Mouse (Mus musculus): ENCODE results near the gene Snx30.

The Snx30 gene

GRCm38 (mm10) chr4:59826381-59826780 lies 20.7 kb downstream of the Snx30 start:
- DNase-seq, result no peak

DNA sequence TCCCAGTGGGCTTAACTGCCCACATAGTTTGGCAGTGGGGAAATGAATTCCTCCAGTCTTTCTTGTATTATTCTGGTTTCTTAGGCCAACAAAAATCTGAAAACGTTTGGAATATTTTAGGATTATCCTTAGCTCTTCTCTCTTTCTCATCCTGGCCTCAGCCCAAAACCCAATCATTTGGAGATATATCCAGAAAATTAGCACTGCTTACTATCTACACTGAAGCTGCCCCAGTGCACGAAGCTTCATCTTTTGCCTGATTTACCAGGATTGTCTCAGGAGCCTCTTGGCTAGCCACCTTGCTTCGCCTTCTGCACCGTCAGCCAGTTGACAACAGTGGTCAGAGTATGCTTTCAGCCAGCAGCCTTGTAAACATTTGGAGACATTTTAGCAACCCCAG lies 23.4 kb downstream of the Snx30 start:
- DNase-seq, result no peak

DNA sequence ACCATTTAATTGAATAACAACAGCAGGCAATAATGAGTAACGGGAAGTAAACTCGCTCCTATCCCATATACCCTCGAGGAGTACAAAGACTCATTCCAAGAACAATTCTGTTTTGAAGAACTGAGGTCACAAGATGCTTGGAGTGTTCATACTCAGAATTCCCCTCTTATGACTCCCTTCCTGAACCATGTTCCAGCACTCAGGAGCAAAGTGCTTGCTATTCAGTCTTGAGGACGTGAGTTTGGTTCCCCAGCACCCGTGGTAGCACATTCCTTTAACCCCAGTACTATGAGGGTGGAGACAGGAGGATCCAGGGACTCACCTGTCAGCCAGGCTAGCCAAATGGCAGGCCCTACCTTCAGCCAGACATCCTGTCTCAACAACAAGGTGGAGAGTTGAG lies 25.4 kb downstream of the Snx30 start:
- no peak for DNase-seq

DNA sequence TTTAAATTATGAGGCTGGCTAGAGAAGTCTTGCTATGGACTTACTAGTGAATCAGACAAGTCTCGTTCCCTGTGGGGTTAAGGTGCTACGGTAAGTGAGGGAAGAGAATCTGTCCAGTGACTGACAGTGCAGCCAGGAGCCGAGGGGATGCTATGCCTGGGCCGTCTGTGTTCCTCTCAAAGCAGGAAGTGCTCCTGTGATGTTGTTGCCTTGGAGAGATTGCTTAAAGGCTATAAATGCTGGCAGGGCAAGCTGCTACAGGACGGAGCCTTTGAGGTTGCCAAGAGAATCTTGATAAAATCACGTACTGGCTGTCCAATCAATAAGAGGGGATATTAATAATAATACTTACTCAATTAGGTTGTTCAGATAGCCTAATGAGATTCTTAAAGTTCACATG lies 27.2 kb downstream of the Snx30 start:
- no peak for DNase-seq

- no peak for DNase-seq
These were observed 32.0 kb downstream of the Snx30 start for GRCm38 (mm10) chr4:59837659-59838058.

GRCm38 (mm10) chr4:59844460-59845244 lies 39.0 kb downstream of the Snx30 start:
- no peak for DNase-seq

- no peak for DNase-seq
These were observed 39.6 kb downstream of the Snx30 start for GRCm38 (mm10) chr4:59845245-59845637.

DNA sequence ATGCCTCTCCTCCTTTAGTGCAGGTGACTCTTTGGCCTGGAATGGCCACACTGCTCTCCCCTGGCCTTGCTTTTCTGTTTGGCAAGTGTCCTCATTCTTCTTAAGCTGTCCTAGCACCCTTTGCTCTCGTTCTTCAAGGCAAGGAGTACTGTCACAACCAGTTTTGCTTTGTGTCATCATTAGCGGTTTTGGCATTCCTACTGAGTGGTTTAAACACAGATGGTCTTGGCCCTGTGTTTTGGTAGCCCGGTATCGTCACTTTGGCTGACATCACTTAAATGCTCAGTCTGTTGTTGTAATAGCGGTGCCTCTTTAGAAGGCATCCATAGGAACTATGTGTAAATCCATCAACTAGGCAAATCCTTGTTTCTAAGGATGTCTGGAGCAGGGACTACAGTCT lies 41.8 kb downstream of the Snx30 start:
- DNase-seq, result no peak

DNA sequence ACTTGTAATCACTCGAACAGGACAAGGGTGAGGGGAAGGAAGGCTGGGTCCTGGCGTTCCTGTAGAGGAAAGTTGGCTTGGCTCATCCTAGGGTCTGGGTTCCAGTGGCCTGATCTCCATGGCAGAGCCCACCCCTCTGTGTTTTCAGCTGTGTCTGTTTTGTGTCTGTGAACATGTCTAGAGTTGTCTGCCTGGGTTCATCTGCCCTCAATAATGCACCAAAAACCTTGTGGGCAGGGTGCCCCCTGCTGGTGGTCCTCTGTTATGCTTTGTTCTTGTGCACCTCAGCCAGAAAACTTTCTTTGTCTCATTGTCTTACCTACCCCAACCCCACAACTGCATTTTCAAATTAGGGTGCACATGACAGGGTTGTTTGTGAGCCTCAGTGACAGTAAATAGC lies 44.5 kb downstream of the Snx30 start:
- peak; percentile 64 for DNase-seq

DNA sequence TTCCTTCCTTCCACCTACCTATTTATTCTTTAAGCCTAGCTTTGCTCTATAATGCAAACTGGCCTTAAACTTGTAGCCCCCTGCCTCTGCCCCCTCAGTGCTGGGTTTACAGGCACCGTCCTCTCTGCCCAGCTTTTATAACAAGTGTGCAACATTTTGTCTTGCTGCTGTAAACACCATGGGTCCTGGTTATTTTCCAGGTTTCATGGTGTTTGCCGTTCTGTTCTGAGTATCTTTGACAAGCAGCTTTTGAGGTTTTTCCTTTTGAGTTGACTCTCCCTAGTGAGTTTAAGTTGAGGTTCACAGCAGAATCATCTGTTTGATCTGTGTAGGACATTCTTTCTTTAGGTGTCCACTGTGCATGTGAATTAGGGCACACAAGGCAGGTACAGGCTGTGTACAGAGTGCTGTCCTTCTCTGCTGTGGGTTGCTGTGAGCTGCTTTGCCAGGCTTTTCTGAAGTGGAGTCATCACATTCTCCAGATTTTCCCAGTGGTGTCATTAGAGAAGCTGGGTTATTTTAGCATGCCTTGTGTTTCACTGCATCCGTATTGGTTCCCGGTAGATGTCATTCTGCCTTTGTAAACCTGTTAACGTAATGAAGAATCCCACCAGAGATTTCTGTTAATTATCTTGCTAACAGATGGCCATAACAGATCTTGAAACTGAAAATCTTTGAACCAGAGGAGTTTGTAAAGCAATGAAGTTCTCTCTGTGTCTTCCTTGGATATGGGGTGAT lies 45.4 kb downstream of the Snx30 start:
- no peak for DNase-seq

- no peak for DNase-seq
These were observed 47.5 kb downstream of the Snx30 start for GRCm38 (mm10) chr4:59853155-59853554.

DNA sequence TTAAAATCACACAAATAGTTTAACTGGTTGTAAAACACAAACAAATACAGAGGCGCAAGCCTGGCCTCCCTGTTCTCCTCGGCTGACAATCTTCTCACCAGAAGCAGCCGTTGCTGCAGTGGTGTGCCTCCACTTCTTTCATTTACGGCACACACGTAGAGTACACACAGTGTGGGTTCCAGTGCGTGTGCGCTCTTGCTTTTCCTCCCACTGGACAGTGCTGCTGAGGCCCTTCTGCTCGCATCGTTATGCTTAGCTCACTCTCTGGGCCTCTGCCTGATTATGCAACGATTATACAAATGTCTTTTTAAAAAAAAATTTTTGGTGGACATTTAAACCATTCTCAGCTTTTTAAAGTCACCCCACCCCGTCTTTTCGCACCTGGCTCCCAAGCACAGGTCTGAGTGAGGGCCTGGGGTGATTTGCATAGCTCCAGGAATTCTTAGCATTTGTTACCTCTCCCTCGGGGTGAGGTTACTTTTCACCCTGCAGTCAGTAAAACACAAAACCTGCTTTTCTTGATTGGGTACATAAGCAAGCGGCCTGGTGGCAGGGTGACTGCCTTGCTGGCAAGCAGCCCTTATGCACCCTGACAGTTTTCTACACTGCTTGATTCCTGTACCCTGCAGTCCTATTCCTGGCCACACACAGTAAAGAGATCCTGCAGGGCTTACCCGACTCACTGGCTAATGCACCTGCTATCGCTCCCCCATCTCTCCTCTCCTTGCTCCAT lies 54.2 kb downstream of the Snx30 start:
- no peak for DNase-seq

DNA sequence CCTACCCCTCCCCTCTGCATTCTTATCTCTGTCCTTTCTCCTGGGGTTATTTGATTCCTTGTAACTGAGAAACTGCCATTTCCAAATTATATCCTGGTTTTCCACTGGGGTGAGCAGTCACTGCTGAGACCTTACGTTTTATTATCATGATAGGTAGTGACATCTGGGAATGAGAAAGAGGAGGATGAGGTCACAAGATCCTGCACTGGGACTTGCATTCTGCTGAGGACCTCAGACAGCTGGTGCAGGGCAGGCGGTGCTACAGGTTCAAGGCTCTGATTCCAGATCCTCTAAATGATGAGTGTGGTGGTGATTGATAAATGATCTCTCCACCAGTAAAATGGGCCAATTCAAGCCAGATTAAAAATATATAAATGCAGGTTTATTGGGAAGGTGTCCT lies 54.8 kb downstream of the Snx30 start:
- DNase-seq, result no peak

DNA sequence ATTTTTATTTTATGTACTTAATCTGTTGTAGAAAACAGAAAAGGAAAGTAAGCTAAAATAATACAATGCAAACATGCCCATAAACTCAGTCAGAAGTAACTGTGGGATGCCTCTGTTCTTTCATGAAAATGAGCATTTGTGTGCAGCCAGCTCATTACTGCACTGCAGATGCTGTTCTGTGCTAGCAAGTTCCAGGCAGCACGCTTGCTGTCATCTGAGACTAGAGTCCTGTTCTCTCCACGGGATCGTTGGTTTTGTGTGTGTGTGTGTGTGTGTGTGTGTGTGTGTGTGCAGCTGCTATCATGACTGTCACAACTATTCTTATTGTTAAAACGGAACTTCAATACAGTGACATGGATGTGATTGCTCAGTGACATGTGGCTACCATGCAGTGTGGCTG lies 56.2 kb downstream of the Snx30 start:
- DNase-seq, result no peak

- DNase-seq, result no peak
These were observed 56.7 kb downstream of the Snx30 start for GRCm38 (mm10) chr4:59862335-59862734.

DNA sequence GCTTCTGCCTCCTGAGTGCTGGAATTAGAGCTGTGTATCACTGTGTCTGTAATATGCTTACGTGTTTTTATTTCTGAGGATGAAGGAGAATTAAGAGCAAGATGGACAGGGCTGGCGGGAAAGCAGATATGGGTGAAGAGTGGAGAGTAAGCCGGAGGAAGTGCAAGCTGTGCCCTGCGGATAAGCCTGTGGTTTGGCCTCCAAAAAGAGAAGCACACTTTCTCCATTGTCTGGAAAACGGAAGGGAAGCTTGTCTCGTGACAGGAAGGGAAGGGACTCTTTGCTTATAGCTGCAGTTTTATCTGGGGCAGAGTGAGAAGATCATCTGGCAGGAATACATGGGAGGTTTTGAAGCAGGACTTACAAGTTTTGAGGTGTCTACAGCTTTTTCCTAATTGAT lies 58.2 kb downstream of the Snx30 start:
- DNase-seq, result no peak

DNA sequence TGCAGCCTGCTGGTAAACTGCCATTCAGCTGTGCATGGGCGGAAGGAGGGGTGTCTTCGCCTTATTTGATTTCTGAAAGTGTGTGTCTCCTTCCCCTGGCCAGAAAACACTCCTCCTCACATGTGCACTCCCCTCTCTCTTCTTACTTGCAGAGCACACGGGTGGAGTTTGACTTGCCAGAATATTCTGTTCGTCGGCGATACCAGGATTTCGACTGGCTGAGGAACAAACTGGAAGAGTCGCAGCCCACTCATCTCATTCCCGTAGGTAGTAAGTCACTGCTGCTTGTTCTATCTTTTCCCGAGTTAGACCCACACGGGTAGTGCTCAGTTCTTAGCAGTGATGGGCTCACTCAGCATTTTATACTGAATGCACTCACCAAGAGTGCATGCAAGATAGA lies 62.4 kb downstream of the Snx30 start:
- DNase-seq, result no peak

DNA sequence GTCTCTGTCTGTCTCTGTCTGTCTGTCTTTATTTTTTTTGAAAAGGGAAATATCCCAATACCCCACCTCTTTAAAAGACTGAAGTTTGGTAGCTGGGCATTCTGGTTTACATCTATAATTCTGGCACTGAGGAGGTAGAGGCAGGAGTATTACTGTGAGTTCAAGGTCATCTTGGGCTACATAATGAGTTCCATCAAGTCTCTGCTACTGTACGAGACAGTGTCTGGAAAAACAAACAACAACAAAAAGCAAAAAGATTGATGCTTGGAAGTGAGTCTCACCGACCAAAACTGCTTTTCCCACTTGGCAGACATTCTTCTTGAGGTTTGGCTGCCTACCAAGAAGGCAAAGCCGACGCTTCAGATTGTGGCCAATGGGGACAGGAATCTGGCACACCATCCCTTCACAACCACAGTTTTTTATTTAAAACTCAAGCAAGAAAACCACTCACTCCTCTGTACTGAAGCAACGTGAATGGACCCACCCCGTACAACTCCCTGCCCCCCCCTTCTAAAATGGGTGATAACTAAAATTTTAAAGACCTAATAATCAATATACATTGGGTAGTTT lies 63.9 kb downstream of the Snx30 start:
- no peak for DNase-seq

DNA sequence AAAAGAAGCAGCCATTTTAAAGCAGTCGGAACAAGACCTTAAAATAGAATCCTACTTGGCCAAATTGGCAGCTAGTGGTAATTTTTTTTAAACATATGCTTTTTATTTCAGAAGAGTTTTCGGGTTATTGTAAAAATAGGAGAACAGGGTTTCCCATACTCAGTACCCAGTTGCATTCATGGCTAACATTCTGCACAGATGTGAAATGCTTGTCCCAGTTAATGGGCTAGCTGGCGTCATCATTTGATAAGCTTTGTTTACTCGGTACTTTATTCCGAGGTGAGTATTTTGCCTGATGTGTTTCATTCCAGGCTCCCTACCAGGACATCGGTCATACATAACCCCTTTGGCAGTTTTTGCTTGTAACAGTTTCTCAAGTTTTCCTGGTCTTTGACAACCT lies 64.8 kb downstream of the Snx30 start:
- no peak for DNase-seq

GRCm38 (mm10) chr4:59870859-59871591 lies 65.4 kb downstream of the Snx30 start:
- peak; percentile 85 for DNase-seq

DNA sequence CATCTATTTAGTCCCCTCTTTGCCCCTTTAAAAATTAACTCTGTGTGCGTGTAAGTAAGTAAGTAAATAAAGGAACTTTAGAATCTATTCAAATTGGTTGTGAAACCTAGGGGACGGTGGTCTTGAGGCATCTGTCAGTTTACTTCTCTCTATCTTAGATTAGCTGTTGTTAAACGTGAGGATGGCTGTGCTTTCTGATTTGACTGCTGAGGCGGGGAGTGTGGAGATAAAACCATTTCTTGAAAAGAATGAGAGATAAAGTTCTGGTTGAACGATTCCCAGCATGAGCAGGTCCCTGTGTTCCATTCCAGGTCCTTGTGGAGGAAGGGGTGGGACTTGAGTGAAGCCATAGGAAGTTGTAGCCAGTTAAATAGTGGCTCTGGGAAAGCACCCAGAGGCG lies 67.6 kb downstream of the Snx30 start:
- no peak for DNase-seq

DNA sequence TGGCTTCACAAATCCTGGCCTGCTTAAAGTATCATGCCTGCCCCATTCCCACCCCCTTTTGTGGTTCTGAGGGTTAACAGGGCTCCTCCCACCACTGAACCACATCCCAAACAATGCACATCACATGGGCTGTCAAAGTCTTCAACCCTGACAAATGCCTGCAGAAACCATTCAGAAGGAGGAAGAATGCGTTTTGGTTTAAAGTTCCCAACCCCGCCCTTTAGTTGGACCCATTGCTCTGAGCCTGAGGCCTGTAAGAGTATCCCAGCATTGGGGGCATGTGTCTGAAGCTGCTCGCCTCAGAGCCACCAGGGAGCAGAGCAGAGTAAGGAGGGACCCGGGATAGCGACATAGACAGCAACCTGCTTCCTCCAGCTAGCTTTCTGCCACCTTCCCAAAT lies 68.2 kb downstream of the Snx30 start:
- no peak for DNase-seq

DNA sequence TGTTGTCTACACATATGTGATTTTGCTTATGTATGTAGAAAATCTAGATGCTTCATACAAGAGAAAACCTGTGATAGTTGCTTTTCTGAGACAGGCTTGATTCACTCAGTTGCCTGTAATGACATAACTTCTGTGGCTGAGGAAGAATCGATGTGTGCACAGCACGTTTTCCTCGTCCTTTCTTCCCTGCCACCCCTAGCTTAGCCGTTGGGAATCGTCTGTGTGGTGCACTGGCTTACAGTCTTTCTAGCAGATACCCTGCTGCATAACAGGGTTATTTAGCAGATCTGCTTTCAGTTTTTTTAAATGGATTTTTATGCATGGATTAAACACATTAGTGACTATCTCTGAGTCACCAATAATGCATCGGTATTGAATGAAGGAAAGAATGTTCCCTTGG lies 70.9 kb downstream of the Snx30 start:
- DNase-seq, result no peak
